Mouse (Mus musculus): ENCODE results near the gene Dlec1.

DNA sequence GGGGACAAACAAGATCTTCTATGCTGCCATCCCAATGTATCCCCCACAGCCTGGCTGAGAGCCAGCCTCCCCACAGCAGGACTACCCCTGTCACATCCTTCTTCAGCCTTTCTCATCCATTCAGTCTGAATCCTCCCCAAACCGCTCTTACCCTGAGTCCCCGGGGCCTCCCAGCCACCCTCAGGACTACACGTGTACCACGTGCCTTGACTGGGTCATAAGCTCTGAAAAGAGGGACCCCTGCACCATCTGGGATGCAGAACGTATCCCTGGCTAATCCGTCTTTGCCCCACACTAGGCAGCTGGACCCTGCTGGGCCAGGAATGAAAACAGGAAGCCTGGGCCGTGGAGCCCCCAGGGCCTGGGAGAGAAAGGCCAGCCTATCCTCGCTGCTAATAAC, 20.2 kb upstream of the Dlec1 start:
- TF ChIP-seq POLR2A (IDR thresholded peaks at IDR 0.05; ENCODE audit: extremely low read depth, insufficient read depth, low read length) = no peak
- no peak for TF ChIP-seq CTCF (IDR thresholded peaks at IDR 0.05; ENCODE audit: extremely low read depth, insufficient read depth, low read length)
